Mouse (Mus musculus) thymus, postnatal 4 days (tissue): ENCODE data around the gene Jak1.
A peak's percentile ranks its signal among the peaks of the same experiment; 100 is the strongest.
"Not testable (repeated sequence)": the region's sequence is repeated elsewhere in the genome, so short reads cannot be mapped to it uniquely, and the experiment has no call there.

Experiments
- DNase-seq: peaks from one replicate; pipeline ENCODE4 v3.0.0; 2021

The Jak1 gene

DNA sequence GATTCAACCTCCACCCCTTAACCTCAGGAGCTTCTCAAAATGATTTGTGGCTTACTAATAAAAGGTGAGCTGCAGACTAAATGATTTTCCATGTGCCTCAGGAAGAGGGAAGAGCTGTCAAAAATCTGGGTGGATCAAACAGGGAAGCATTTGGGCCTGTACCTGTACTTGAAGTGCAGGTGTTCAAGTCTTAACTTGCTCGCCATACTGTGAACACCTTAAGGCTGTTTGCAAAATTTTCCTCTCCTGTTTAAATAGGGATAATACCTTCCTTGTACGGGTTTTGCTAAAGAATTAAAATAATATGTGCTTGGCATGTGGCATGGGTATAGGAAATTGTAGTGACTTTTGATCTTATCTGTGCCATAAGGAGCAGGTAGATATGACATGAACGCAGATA lies 5.7 kb upstream of the Jak1 start:
- DNase-seq: no peak

DNA sequence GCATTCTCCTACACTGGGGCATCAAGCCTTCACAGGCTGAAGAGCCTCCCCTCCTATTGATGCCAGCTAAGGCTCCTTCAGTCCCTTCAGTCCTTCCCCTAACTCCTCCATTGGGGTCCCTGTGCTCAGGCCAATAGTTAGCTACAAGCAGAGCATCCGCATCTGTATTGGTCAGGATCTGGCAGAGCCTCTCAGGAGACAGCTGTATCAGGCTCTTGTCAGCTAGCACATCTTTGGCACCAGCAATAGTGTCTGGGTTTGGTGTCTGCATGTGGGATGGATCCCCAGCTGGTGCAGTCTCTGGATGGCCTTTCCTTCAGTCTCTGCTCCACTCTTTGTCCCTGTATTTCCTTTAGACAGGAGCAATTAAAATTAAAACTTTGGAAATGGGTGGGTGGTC lies 3.4 kb upstream of the Jak1 start:
- DNase-seq: not testable (repeated sequence)

GRCm38 (mm10) chr4:101265523-101265922 lies 441 bp upstream of the Jak1 start:
- no peak for DNase-seq

DNA sequence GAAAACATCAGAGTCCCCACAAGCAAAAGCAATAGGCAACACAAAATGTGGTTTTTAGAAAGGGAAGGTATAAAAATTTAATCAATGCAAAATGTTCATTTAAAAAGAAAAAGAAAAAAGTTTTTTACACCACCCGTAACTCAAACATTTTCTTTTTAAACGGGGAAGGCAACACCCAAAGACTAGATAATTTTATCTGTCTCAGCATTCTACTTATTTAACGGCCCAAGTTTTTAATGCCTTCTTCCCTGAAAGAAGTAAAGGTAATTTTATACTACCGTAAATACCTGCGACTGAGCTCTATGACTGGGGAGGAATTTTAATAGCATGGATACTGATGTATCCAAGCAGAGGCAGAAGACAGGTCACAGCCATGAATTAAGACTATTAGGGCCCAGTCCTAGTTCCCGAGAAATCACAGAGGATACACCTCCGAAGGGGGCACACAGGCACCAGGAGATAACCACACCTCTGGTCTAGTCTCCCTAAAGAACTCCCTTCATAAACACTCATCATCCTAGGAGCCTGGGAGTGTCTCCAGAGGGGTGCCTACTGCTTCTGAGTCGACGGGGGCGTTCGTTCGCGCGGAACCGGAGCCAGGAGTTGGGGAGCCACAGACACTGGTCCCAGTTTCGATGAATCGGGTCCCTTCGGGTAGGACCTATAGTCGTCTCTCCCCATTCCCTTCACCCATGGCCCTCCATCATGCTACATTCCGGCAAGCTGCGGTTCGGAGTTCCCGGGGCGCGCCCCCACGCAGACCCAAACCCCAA lies 928 bp downstream of the Jak1 start:
- no peak for DNase-seq

DNA sequence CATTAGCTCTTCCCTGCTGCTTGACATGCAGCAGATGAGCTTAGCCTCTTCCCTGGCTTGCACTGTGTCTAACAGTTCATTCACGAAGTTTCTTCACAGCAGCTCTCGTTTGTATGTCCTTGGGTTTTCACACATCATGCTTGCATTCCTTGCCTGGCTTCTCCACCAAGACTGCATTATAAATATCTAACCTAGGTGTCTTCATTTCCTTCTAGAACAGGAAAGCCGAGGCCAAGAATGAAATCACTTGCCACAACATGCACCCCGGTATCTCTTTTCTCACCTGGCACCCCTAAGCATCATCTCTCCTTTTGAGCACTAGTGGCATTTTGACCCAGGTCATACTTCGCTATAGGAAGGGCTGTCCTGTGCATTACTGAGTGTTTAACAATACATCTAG lies 3.5 kb downstream of the Jak1 start:
- DNase-seq: no peak

GRCm38 (mm10) chr4:101260744-101261291 lies 4.3 kb downstream of the Jak1 start:
- peak; percentile 52 for DNase-seq

GRCm38 (mm10) chr4:101256526-101257210 lies 8.4 kb downstream of the Jak1 start:
- no peak for DNase-seq

DNA sequence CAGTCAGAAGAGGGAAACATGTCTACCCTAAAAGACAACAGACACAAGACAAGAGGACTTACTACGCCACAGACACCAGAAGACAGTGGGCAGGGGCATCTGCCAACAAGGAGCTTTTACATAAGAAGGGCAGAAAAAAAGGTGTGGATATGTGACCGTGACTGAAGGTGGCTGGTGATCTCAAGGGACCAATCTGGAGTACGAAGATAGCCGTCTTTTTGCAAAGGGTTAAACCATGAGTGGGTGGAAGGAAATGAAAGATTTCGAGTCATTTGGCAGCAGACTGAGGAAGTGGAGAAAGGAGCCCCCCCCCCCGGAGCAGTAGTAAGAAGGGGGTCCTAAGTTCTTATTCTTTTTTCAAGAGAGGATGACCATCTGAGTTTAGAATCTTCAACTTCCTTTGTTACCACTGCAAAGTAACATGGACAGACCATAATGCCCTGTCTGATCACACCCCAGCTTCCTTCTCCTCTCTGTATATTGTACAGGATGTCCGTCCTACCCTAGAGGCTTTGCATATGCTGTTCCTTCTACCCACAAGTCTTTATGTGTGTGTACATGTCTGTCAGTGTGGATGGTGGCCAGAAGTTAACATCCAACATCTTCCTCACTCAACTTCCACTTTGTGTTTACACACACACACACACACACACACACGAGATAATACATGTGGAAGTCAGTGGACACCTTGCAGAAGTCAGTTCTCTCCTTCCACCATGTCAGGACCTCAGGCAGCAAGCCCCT lies 10.3 kb downstream of the Jak1 start:
- DNase-seq: peak; percentile 28

DNA sequence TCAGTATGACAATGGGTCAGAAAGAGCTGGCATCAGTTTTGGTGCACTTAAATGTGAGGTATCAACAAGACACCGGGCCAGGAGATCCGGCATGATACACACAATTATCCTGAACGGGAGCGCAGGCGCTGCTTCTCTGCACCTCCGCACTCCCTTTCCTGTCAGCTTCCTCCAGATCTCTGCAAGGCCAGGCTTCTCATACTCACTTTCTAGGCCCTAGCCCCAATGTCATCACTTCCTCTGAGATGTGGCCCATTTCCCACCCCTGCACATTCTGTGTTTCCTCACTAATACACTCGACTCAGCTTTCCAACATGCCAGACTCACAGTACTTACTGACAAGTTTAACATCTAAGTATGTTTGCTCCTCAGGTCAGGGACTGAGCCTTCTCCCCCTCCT lies 11.1 kb downstream of the Jak1 start:
- DNase-seq: peak; percentile 59

- peak; percentile 54 for DNase-seq
Observed at GRCm38 (mm10) chr4:101252781-101253622, 12.1 kb downstream of the Jak1 start.

- DNase-seq: no peak
Observed at GRCm38 (mm10) chr4:101252016-101252415, 13.1 kb downstream of the Jak1 start.

DNA sequence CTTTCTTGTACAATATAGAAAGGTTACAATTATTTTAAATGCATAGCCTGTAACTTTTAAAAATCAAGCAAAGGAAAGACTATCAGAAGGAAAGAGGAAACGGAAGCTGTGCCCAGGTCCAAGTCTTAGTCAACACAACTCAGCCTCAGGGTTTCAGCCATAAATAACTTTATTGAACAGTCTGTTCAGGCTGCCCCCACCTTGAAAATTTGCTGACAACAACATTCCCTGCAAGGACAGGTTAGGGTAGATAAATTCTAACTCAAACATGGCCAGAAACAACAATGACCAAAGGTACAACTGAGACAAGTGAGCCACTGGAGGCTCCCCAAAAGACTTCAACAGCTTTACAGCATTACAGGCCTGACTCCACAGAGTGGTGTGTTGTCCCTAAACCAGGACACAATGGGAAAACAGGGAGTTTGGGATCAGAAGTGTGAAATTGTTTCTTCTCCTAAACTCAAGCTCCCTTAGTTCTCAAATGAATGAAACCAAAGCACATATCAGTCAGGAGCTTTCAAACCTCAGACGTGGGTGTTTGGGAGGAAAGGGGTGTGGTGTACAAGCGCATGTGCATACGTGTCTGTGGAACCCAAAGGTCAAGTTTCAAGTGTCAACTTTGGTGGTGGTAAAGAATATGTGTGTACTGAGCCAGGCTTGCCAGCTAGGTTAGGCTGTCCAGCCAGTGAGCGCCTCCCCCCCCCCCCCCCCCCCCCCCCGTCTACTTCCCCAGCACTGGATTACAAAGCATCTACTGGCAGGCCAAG lies 14.9 kb downstream of the Jak1 start:
- DNase-seq: no peak

GRCm38 (mm10) chr4:101247355-101247754 lies 17.7 kb downstream of the Jak1 start:
- no peak for DNase-seq

GRCm38 (mm10) chr4:101246569-101246968 lies 18.5 kb downstream of the Jak1 start:
- DNase-seq: no peak

GRCm38 (mm10) chr4:101244257-101245011 lies 20.6 kb downstream of the Jak1 start:
- DNase-seq: no peak

GRCm38 (mm10) chr4:101240875-101241173 lies 24.3 kb downstream of the Jak1 start:
- no peak for DNase-seq

DNA sequence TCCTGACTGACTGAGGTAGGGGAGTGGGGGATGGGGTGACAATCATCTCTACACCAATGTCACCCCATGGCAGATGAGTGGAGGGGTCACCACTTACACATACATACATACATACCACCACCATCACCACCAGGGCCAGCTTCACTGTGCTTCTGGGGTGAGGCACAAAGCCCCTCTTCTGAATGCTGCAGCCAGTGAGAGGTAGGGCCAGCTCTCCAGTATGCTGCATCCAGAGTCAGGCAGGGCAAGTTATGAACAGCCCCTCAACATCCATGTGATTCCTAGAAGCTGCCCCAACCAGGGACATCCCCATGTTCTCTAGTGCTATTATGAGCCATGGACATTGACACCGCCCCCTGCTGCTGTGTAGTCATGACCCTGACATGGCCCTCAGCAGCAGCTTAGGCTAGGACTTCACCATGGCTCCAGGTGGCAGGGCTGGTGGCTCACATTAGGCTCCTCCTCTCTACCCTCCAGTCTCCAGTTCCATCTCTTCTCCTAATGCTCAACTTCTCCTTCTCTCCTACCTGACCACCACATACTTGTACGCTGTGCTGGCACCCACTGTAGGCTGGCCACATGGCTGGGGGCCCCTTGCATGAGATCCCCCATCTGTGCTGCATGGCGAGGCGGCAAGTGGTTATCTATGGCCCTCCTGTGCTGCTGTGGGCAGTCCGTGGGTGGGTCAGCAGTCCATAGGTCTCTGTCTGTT lies 24.8 kb downstream of the Jak1 start:
- DNase-seq: no peak

DNA sequence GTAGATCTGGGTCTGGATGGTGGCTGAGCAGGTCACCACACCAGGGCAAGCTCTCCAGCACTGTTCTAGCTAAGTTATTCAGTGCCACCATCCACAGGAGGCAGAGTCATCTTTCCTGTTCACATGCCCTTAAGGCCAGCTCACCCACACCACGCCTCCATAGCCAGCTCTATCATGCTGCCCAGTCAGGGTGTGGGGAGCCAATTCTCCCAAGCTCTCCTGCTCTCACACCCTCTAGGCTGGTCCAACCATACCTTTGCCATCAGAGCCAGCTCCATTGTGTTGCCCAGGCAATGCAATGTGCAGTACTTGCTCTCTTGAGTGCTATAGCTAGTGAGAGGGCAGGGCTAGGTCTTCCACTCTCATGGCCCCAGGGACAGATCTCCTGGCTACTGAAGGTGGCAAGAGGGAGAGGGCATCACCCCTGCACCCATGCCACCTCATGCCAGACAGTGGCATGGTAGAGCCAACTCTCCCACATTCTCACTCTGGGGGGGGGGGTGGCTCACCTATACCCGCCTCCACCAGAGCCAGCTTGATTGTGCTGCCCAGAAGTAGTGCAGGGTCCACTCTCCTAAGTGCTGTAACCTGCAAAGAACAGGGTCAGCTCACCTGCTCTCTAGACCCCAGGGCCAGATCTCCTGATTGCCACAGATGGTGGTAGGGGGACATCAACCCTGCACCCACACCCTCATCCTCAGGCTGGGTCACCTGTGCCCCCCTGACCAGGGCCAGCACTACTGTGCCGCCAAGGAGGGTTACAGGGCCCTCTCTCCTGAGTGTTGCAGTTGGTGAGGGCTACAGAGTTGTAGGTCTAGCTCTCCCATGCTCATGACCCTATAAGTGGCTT lies 25.5 kb downstream of the Jak1 start:
- DNase-seq: peak; percentile 9

- DNase-seq: no peak
Observed at GRCm38 (mm10) chr4:101238589-101238988, 26.5 kb downstream of the Jak1 start.

- DNase-seq: peak; percentile 4
Observed at GRCm38 (mm10) chr4:101236797-101237196, 28.3 kb downstream of the Jak1 start.
